Mouse (Mus musculus) limb, embryonic 12.5 days (tissue): ENCODE results near the gene Bglap2. TPM values are rescaled to one million over a fixed set of nuclear protein-coding genes. Genes with fewer than 3 reads are reported as not detected.

Experiments used
- ATAC-seq: fragments of 200-750 bp; cut with Nextera tagmentation; 2 replicates; pipeline ENCODE4 v1.8.0; 2017; ENCODE audit warnings: low read depth, moderate TSS enrichment; ENCODE audit not compliant: insufficient number of reproducible peaks, insufficient read depth, low FRiP score, low TSS enrichment
- H3K27ac ChIP-seq: fragments of 300-500 bp; sonication (generic); 2 replicates; pipeline ENCODE4 v1.5.1; 2016; ENCODE audit warnings: mild to moderate bottlenecking, moderate library complexity
- H3K27me3 ChIP-seq: fragments of 300-500 bp; sonication (generic); 2 replicates; pipeline ENCODE4 v1.6.1; 2016; ENCODE audit warnings: mild to moderate bottlenecking, moderate library complexity
- H3K36me3 ChIP-seq: fragments of 300-500 bp; sonication (generic); 2 replicates; pipeline ENCODE4 v1.6.1; 2016; ENCODE audit warnings: mild to moderate bottlenecking, moderate library complexity
- H3K4me1 ChIP-seq: fragments of 300-500 bp; sonication (generic); replicated peaks from 2 replicates; pipeline ENCODE4 v1.6.1; 2016
- H3K4me2 ChIP-seq: fragments of 300-500 bp; sonication (generic); 2 replicates; pipeline ENCODE4 v1.6.1; 2016; ENCODE audit warnings: mild to moderate bottlenecking, moderate library complexity
- H3K4me3 ChIP-seq: fragments of 300-500 bp; sonication (generic); replicated peaks from 2 replicates; pipeline ENCODE4 v1.5.1; 2016; ENCODE audit warnings: mild to moderate bottlenecking
- H3K9ac ChIP-seq: fragments of 300-500 bp; sonication (generic); replicated peaks from 2 replicates; pipeline ENCODE4 v1.6.1; 2016; ENCODE audit warnings: mild to moderate bottlenecking, moderate library complexity
- H3K9me3 ChIP-seq: fragments of 300-500 bp; sonication (generic); 2 replicates; pipeline ENCODE4 v1.6.1; 2016; ENCODE audit warnings: mild to moderate bottlenecking, moderate library complexity
- WGBS: fragments of 180-500 bp; shearing (Covaris S2); methylation state at CpG from one replicate; pipeline ENCODE4 v1.1.7; 2016; 5-methylcytosine and 5-hydroxymethylcytosine counted together
- polyA plus RNA-seq: library from polyadenylated mRNA; unstranded; fragments of >200 nt; fragmentation: Nextera tagmentation; extraction: Ambion mirVana; gene quantifications from 2 replicates; pipeline ENCODE4 v1.2.1, GENCODE M21; 2016

Bglap2 gene
- polyA plus RNA-seq, 1 experiment from 2014 or later, result not detected

GRCm38 (mm10) chr3:88336058-88337013 lies 42.2 kb downstream of the Bglap2 start, which contains the start of the genes Tmem79 and Smg5:
Gene Tmem79 (minus strand): TSS chr3:88336148.
Gene Smg5 (plus strand): TSS chr3:88336260.
- WGBS, result 2% methylated on average over 55 of the region's 66 CpGs
- H3K4me2 ChIP-seq, result peak within 1 kb of the TSS; percentile 75
- H3K4me1 ChIP-seq, result peaks cover 18% of the 10 kb centered on the region
- peak; percentile 88 for ATAC-seq
- H3K9me3 ChIP-seq, result no peaks in the 10 kb centered on the region
- H3K9ac ChIP-seq, result peak within 1 kb of the TSS; percentile 92
- H3K4me3 ChIP-seq, result peak within 1 kb of the TSS; percentile 83
- H3K27me3 ChIP-seq, result no peaks in the 10 kb centered on the region
- H3K36me3 ChIP-seq, result 0 out of 2 replicates have a peak, but pooled peaks cover 4% of the 10 kb centered on the region
- peak within 1 kb of the TSS; percentile 91 for H3K27ac ChIP-seq

- ATAC-seq, result peak; percentile 39; the same call in 1 of the 2 replicates
- Histone ChIP-seq H3K27ac (peak overlapping the region; percentile 91), H3K4me1 (peaks cover 18% of the 10 kb centered on the region), H3K4me2 (peak overlapping the region; percentile 75), H3K9me3 (no peaks in the 10 kb centered on the region), H3K4me3 (peak overlapping the region; percentile 83), H3K9ac (peak overlapping the region; percentile 92), H3K36me3 (peaks cover 8% of the 10 kb centered on the region; the same call in 1 of the 2 replicates), H3K27me3 (no peaks in the 10 kb centered on the region)
- 1% methylated on average over 27 of the region's 27 CpGs for WGBS
These were observed 43.0 kb downstream of the Bglap2 start for GRCm38 (mm10) chr3:88335436-88336053.

GRCm38 (mm10) chr3:88334902-88335435 lies 43.5 kb downstream of the Bglap2 start:
- Histone ChIP-seq H3K9ac (peak overlapping the region; percentile 92), H3K4me1 (peaks cover 18% of the 10 kb centered on the region), H3K36me3 (peaks cover 11% of the 10 kb centered on the region; the same call in 1 of the 2 replicates), H3K4me3 (peak overlapping the region; percentile 83), H3K9me3 (no peaks in the 10 kb centered on the region), H3K4me2 (peak overlapping the region; percentile 75), H3K27me3 (no peaks in the 10 kb centered on the region), H3K27ac (peak overlapping the region; percentile 0; the same call in 1 of the 2 replicates)
- 44% methylated on average over 3 of the region's 3 CpGs for WGBS
- no peak for ATAC-seq

- Histone ChIP-seq H3K9ac (peak overlapping the region; percentile 37; the same call in 1 of the 2 replicates), H3K36me3 (peaks cover 19% of the 10 kb centered on the region), H3K27me3 (no peaks in the 10 kb centered on the region), H3K27ac (peak overlapping the region; percentile 29; the same call in 1 of the 2 replicates), H3K4me2 (peak overlapping the region; percentile 75; the same call in 1 of the 2 replicates), H3K4me1 (peaks cover 18% of the 10 kb centered on the region), H3K9me3 (no peaks in the 10 kb centered on the region), H3K4me3 (no peak overlapping the region; the same call in 1 of the 2 replicates)
- no peak for ATAC-seq
- WGBS, result 48% methylated on average over 12 of the region's 12 CpGs
These were observed 44.4 kb downstream of the Bglap2 start for GRCm38 (mm10) chr3:88334029-88334658.

GRCm38 (mm10) chr3:88331282-88331681 lies 47.2 kb downstream of the Bglap2 start:
- WGBS, result 26% methylated on average over 2 of the region's 2 CpGs
- no peak for ATAC-seq
- Histone ChIP-seq H3K9me3 (no peaks in the 10 kb centered on the region), H3K27me3 (no peaks in the 10 kb centered on the region), H3K9ac (no peak overlapping the region), H3K36me3 (peaks cover 43% of the 10 kb centered on the region), H3K4me3 (no peak overlapping the region), H3K4me2 (no peak overlapping the region), H3K4me1 (peaks cover 9% of the 10 kb centered on the region; the same call in 1 of the 2 replicates), H3K27ac (no peak overlapping the region)

- peaks cover 11% of the 10 kb centered on the region for H3K4me1 ChIP-seq
- no peak for ATAC-seq
- no peak overlapping the region for H3K27ac ChIP-seq
- H3K36me3 ChIP-seq, result peaks cover 46% of the 10 kb centered on the region
- 50% methylated on average over 5 of the region's 5 CpGs for WGBS
- no peak overlapping the region for H3K9ac ChIP-seq
- no peaks in the 10 kb centered on the region for H3K27me3 ChIP-seq
- H3K4me3 ChIP-seq, result no peak overlapping the region
- H3K9me3 ChIP-seq, result no peaks in the 10 kb centered on the region
- no peak overlapping the region for H3K4me2 ChIP-seq
These were observed 49.5 kb downstream of the Bglap2 start for GRCm38 (mm10) chr3:88328956-88329355.

Other genes with a start within 250 kb of the Bglap2 start
- gene Mef2d, start 236.3 kb downstream of the Bglap2 start, polyA plus RNA-seq, result 12.1 and 14.3 TPM in 2 replicates
- gene Rhbg, start 124.0 kb downstream of the Bglap2 start, polyA plus RNA-seq, result 1.3 TPM in 2 replicates
- gene Gm38392, start 91.5 kb downstream of the Bglap2 start, polyA plus RNA-seq, result 0.25 TPM in 1 of 2 replicates, not detected in the other
- gene Tsacc, start 81.7 kb downstream of the Bglap2 start, polyA plus RNA-seq, result 13.5 and 14.3 TPM in 2 replicates
- 642 and 647 TPM in 2 replicates for gene Cct3, start 81.6 kb downstream of the Bglap2 start, polyA plus RNA-seq
- 143 and 164 TPM in 2 replicates for gene Glmp, start 53.7 kb downstream of the Bglap2 start, polyA plus RNA-seq
- gene Tmem79, start 42.6 kb downstream of the Bglap2 start, polyA plus RNA-seq, result 2.6 and 2.9 TPM in 2 replicates
- 69.2 and 74.4 TPM in 2 replicates for gene Smg5, start 42.4 kb downstream of the Bglap2 start, polyA plus RNA-seq
- gene Paqr6, start 14.1 kb downstream of the Bglap2 start, polyA plus RNA-seq, result 2.8 and 3.2 TPM in 2 replicates
- 0.10 and 0.29 TPM in 2 replicates for gene Bglap3, start 6.0 kb downstream of the Bglap2 start, polyA plus RNA-seq
- not detected in 2 replicates for gene Bglap, start 5.8 kb upstream of the Bglap2 start, polyA plus RNA-seq
- gene Pmf1, start 31.6 kb upstream of the Bglap2 start, polyA plus RNA-seq, result 149 and 151 TPM in 2 replicates
- gene Slc25a44, start 46.4 kb upstream of the Bglap2 start, polyA plus RNA-seq, result 13.7 and 16.2 TPM in 2 replicates
- gene Sema4a, start 82.5 kb upstream of the Bglap2 start, polyA plus RNA-seq, result 8.0 and 8.3 TPM in 2 replicates
- gene Lmna, start 131.3 kb upstream of the Bglap2 start, polyA plus RNA-seq, result 51.8 and 56.4 TPM in 2 replicates
- 37.4 and 38.0 TPM in 2 replicates for gene Mex3a, start 153.7 kb upstream of the Bglap2 start, polyA plus RNA-seq
- 2.6 and 3.5 TPM in 2 replicates for gene Rab25, start 169.6 kb upstream of the Bglap2 start, polyA plus RNA-seq
- gene Lamtor2, start 174.4 kb upstream of the Bglap2 start, polyA plus RNA-seq, result 134 and 139 TPM in 2 replicates
- 62.6 and 67.0 TPM in 2 replicates for gene Ubqln4, start 175.1 kb upstream of the Bglap2 start, polyA plus RNA-seq
- gene Ssr2, start 197.2 kb upstream of the Bglap2 start, polyA plus RNA-seq, result 184 and 190 TPM in 2 replicates
- gene Arhgef2, start 227.3 kb upstream of the Bglap2 start, polyA plus RNA-seq, result 122 and 123 TPM in 2 replicates